Mouse (Mus musculus): ENCODE data around the gene Scube1. TPM values are rescaled to one million over a fixed set of nuclear protein-coding genes. Genes with fewer than 3 reads are reported as not detected.

Scube1 gene
- total and polyA plus RNA-seq, 3 experiments = 0.65 to 2.2 (median 1.3) TPM

GRCm38 (mm10) chr15:83593189-83593585 lies 131.6 kb downstream of the Scube1 start:
- H3K27me3 ChIP-seq (ENCODE audit: control insufficient read depth, insufficient read depth, low read length) = no peaks in the 10 kb centered on the region

GRCm38 (mm10) chr15:83592260-83593188 lies 132.3 kb downstream of the Scube1 start:
- no peaks in the 10 kb centered on the region for H3K79me2 ChIP-seq (replicated peaks; ENCODE audit: control insufficient read depth, insufficient read depth, low read length)
- TF ChIP-seq CTCF (IDR thresholded peaks at IDR 0.05) = no peak
- no peak for TF ChIP-seq POLR2A (IDR thresholded peaks at IDR 0.05; ENCODE audit: insufficient read depth, low read depth, low read length)
- no peak for TF ChIP-seq EP300 (IDR thresholded peaks at IDR 0.05; ENCODE audit: insufficient read depth, low read depth, low read length)
- no peaks in the 10 kb centered on the region for H3K36me3 ChIP-seq (ENCODE audit: control insufficient read depth, insufficient read depth, low read length)
- H3K27me3 ChIP-seq (ENCODE audit: control insufficient read depth, insufficient read depth, low read length) = no peaks in the 10 kb centered on the region
- DNase-seq = no peak
- H3K27ac ChIP-seq = no peak overlapping the region
- no peak overlapping the region for H3K9ac ChIP-seq (ENCODE audit: low read depth, low read length)
- intact Hi-C loops (cut with DNase I) = no loop called here
- peaks cover 3% of the 10 kb centered on the region; the same call in 1 of the 2 replicates for H3K4me1 ChIP-seq (ENCODE audit: control insufficient read depth, insufficient read depth, low read length)
- H3K4me3 ChIP-seq = no peak overlapping the region
- WGBS = 65% methylated on average over 8 of the region's 8 CpGs

More at GRCm38 (mm10) chr15:83593189-83593585, 131.6 kb downstream of the Scube1 start:
- Histone ChIP-seq H3K9ac (ENCODE audit: low read depth, low read length) (no peak overlapping the region), H3K4me1 (ENCODE audit: control insufficient read depth, insufficient read depth, low read length) (peaks cover 3% of the 10 kb centered on the region; the same call in 1 of the 2 replicates), H3K4me3 (no peak overlapping the region), H3K79me2 (replicated peaks; ENCODE audit: control insufficient read depth, insufficient read depth, low read length) (no peaks in the 10 kb centered on the region), H3K36me3 (ENCODE audit: control insufficient read depth, insufficient read depth, low read length) (no peaks in the 10 kb centered on the region), H3K27ac (no peak overlapping the region)
- intact Hi-C loops (cut with DNase I) = no loop called here
- DNase-seq = no peak
- TF ChIP-seq POLR2A (IDR thresholded peaks at IDR 0.05; ENCODE audit: insufficient read depth, low read depth, low read length) (no peak), CTCF (IDR thresholded peaks at IDR 0.05) (no peak), EP300 (IDR thresholded peaks at IDR 0.05; ENCODE audit: insufficient read depth, low read depth, low read length) (no peak)

DNA sequence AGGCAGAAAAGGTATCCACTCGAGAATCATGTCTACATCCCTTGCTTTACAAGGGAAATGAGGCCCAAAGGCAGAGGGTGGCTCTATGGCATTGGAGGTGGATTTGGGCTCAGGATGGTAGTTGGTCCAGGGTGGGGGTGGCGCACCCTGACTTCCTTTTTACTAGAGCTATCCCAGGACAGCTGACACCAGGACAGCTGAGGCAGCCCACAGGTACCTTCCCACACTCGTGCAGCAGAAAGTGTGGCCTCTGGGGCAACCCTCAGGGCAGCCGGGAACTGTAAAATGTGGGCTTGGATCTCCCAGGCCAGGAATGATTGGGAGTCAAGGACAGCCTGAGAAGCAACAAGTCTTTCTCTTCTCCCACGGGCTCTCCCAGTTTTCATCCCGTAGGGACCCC lies 133.1 kb downstream of the Scube1 start:
- H3K4me3 ChIP-seq = no peak overlapping the region
- H3K4me1 ChIP-seq (ENCODE audit: control insufficient read depth, insufficient read depth, low read length) = peaks cover 3% of the 10 kb centered on the region; the same call in 1 of the 2 replicates
- WGBS = 81% methylated on average over 6 of the region's 6 CpGs
- no peaks in the 10 kb centered on the region for H3K36me3 ChIP-seq (ENCODE audit: control insufficient read depth, insufficient read depth, low read length)
- no peaks in the 10 kb centered on the region for H3K79me2 ChIP-seq (replicated peaks; ENCODE audit: control insufficient read depth, insufficient read depth, low read length)
- no peak for TF ChIP-seq CTCF (IDR thresholded peaks at IDR 0.05)
- TF ChIP-seq EP300 (IDR thresholded peaks at IDR 0.05; ENCODE audit: insufficient read depth, low read depth, low read length) = no peak
- no peak for TF ChIP-seq POLR2A (IDR thresholded peaks at IDR 0.05; ENCODE audit: insufficient read depth, low read depth, low read length)
- no peak overlapping the region for H3K27ac ChIP-seq
- intact Hi-C loops (cut with DNase I) = no loop called here
- H3K9ac ChIP-seq (ENCODE audit: low read depth, low read length) = no peak overlapping the region
- H3K27me3 ChIP-seq (ENCODE audit: control insufficient read depth, insufficient read depth, low read length) = no peaks in the 10 kb centered on the region
- no peak for DNase-seq

DNA sequence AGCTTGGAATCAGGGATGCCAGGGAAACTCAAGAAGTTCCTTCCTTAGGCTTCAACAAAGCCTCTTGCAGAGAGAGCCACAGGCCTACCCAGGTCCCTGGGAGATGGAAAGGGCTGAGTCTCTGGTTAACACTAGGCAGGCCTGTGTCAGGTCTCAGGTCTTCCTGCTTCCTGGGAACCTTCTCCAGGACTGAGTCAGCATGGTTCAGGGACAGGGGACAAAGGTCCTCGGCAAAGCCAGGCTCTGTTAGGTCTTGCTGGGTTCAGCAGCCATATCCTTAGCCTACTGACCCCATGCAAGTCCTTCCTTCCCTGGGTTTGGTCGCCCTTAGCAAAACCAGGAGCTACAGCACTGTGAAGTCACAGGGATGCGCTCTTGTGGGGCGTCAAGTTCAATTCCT lies 134.0 kb downstream of the Scube1 start:
- 93% methylated on average over 4 of the region's 4 CpGs for WGBS
- Histone ChIP-seq H3K27ac (no peak overlapping the region), H3K4me1 (ENCODE audit: control insufficient read depth, insufficient read depth, low read length) (peaks cover 3% of the 10 kb centered on the region; the same call in 1 of the 2 replicates), H3K27me3 (ENCODE audit: control insufficient read depth, insufficient read depth, low read length) (no peaks in the 10 kb centered on the region), H3K79me2 (replicated peaks; ENCODE audit: control insufficient read depth, insufficient read depth, low read length) (no peaks in the 10 kb centered on the region), H3K36me3 (ENCODE audit: control insufficient read depth, insufficient read depth, low read length) (no peaks in the 10 kb centered on the region), H3K4me3 (no peak overlapping the region), H3K9ac (ENCODE audit: low read depth, low read length) (no peak overlapping the region)
- no peak for DNase-seq
- intact Hi-C loops (cut with DNase I) = no loop called here
- TF ChIP-seq EP300 (IDR thresholded peaks at IDR 0.05; ENCODE audit: insufficient read depth, low read depth, low read length) (no peak), CTCF (IDR thresholded peaks at IDR 0.05) (no peak), POLR2A (IDR thresholded peaks at IDR 0.05; ENCODE audit: insufficient read depth, low read depth, low read length) (no peak)

DNA sequence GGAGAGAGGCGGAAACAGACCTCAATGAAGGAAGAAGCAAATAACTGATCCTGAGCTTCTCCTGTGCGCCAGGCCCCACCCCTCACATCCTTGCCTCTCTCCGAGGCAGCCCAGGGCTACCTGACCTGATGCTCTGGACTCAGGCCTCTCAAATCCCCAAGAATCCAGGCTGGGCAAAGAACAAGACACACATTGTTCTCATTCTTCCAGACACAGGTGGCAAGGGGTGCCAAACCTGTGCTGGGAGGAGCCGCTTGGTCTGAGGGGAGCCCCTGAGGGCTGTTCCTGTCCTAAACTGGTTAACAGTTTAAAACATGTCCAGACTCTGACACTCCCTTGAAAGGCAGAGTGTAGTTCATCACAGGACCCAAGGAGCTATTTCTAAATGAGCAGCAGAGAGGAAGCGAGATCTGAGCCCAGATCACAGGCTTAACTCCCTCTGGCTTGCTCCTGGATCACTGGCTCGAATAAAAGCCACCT lies 140.0 kb downstream of the Scube1 start:
- Histone ChIP-seq H3K36me3 (ENCODE audit: control insufficient read depth, insufficient read depth, low read length) (no peaks in the 10 kb centered on the region), H3K27me3 (ENCODE audit: control insufficient read depth, insufficient read depth, low read length) (no peaks in the 10 kb centered on the region), H3K9ac (ENCODE audit: low read depth, low read length) (no peak overlapping the region), H3K79me2 (replicated peaks; ENCODE audit: control insufficient read depth, insufficient read depth, low read length) (no peaks in the 10 kb centered on the region), H3K4me3 (no peak overlapping the region), H3K27ac (no peak overlapping the region), H3K4me1 (ENCODE audit: control insufficient read depth, insufficient read depth, low read length) (no peaks in the 10 kb centered on the region)
- 91% methylated on average over 6 of the region's 6 CpGs for WGBS
- no peak for DNase-seq
- intact Hi-C loops (cut with DNase I) = no loop called here
- TF ChIP-seq EP300 (IDR thresholded peaks at IDR 0.05; ENCODE audit: insufficient read depth, low read depth, low read length) (no peak), POLR2A (IDR thresholded peaks at IDR 0.05; ENCODE audit: insufficient read depth, low read depth, low read length) (no peak), CTCF (IDR thresholded peaks at IDR 0.05) (no peak)
